Mouse (Mus musculus) neural tube, embryonic 12.5 days (tissue): Measurements from ENCODE around the gene Gm21852. TPM values are rescaled to one million over a fixed set of nuclear protein-coding genes. Genes with fewer than 3 reads are reported as not detected.
"Not testable (repeated sequence)": the region's sequence is repeated elsewhere in the genome, so short reads cannot be mapped to it uniquely, and the experiment has no call there.

Source experiments
- ATAC-seq: fragments of 200-750 bp; cut with Nextera tagmentation; 2 replicates; pipeline ENCODE4 v1.8.0; 2017; ENCODE audit warnings: low read depth, mild to moderate bottlenecking, moderate TSS enrichment, moderate library complexity; ENCODE audit not compliant: low FRiP score
- H3K27ac ChIP-seq: fragments of 300-500 bp; sonication (generic); 2 replicates; pipeline ENCODE4 v1.5.1; 2016
- H3K27me3 ChIP-seq: fragments of 300-500 bp; sonication (generic); replicated peaks from 2 replicates; pipeline ENCODE4 v1.6.1; 2016; ENCODE audit warnings: mild to moderate bottlenecking
- H3K36me3 ChIP-seq: fragments of 300-500 bp; sonication (generic); 2 replicates; pipeline ENCODE4 v1.6.1; 2016; ENCODE audit warnings: mild to moderate bottlenecking
- H3K4me1 ChIP-seq: fragments of 300-500 bp; sonication (generic); 2 replicates; pipeline ENCODE4 v1.6.1; 2016
- H3K4me2 ChIP-seq: fragments of 300-500 bp; sonication (generic); replicated peaks from 2 replicates; pipeline ENCODE4 v1.6.1; 2016; ENCODE audit warnings: mild to moderate bottlenecking
- H3K4me3 ChIP-seq: fragments of 300-500 bp; sonication (generic); 2 replicates; pipeline ENCODE4 v1.5.1; 2016
- H3K9ac ChIP-seq: fragments of 300-500 bp; sonication (generic); 2 replicates; pipeline ENCODE4 v1.6.1; 2016; ENCODE audit warnings: mild to moderate bottlenecking
- H3K9me3 ChIP-seq: fragments of 300-500 bp; sonication (generic); 2 replicates; pipeline ENCODE4 v1.6.1; 2016; ENCODE audit warnings: mild to moderate bottlenecking
- WGBS: fragments of 180-500 bp; shearing (Covaris S2); methylation state at CpG from one replicate; pipeline ENCODE4 v1.1.7; 2016; 5-methylcytosine and 5-hydroxymethylcytosine counted together
- microRNA-seq: library from miRNA; unstranded; fragments of <30 nt; microRNA quantifications from one replicate; pipeline ENCODE4, GENCODE M21; 2017
- polyA plus RNA-seq: library from polyadenylated mRNA; unstranded; fragments of >200 nt; fragmentation: Nextera tagmentation; extraction: Ambion mirVana; gene quantifications from 2 replicates; pipeline ENCODE4 v1.2.1, GENCODE M21; 2016

The Gm21852 gene
- polyA plus RNA-seq: not detected in 2 replicates

DNA sequence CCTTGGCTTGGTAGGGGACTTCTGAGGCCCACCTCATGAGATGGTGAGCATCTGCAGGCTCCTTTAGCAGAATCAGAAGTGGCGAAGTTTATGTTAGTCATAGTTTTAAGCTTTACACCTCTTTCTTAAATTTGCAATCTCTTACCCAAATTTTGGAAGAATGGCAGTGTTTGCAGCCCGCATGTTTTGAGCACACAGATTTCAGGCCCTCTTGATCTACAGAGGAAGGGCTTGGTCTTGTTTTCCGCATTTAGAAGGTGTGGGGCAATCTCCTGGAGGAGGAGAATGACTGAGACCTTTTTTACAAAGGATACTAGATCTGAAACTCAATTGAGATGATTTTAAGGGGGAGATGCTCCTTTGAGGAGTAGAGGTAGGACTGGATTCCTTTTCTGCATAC lies at the start of gene Gm21852:
TSS of gene Gm21852 (minus strand) at position 101 of the 400 bp plus-strand sequence.
- H3K27ac ChIP-seq, H3K36me3 ChIP-seq, H3K4me2 ChIP-seq, H3K4me3 ChIP-seq, H3K9me3 ChIP-seq, H3K9ac ChIP-seq, H3K27me3 ChIP-seq, ATAC-seq, H3K4me1 ChIP-seq: not testable (repeated sequence)
- WGBS: no CpG with 5 or more reads among the region's 3 CpGs

Small RNA genes lying within 50 kb of the gene (microRNA-seq; reads per million reads assigned to microRNA genes)
- not detected for gene Gm27466
- not detected for gene Gm28018

Other genes with a start within 250 kb of the Gm21852 start
- gene Gm21797, start 123.8 kb upstream of the Gm21852 start, polyA plus RNA-seq: not detected in 2 replicates
- not detected in 2 replicates for gene Gm20795, start 152.9 kb upstream of the Gm21852 start, polyA plus RNA-seq